Mouse (Mus musculus): ENCODE data around the gene Crcp. TPM values are rescaled to one million over a fixed set of nuclear protein-coding genes. Genes with fewer than 3 reads are reported as not detected.
"Not testable (repeated sequence)": the region's sequence is repeated elsewhere in the genome, so short reads cannot be mapped to it uniquely, and the experiment has no call there.

The Crcp gene
- polyA plus RNA-seq, 1 experiment from 2014 or later = 21.0 TPM

DNA sequence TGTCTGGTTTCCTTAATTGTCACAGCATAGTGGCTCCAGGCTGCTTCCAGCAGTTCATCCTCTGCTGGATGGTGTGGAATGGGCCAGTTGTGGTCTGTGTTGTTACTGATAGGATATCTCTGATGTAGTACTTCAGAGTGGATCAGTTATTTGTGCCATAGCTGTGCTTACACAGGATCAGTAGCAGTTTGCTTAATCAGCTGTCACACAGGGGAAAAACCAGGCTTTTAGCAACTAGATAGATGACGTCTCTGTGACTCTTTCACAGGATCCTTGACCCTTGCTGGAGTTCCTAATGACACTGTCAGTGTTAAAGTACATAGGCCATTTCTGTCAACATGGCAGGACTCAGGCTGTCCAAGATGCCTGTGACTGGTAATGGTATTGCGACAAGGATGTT lies 4.8 kb downstream of the Crcp start:
- H3K4me1 ChIP-seq (ENCODE audit: control insufficient read depth, insufficient read depth, low read length) = no peaks in the 10 kb centered on the region; the same call in 1 of the 2 replicates
- H3K27ac ChIP-seq (ENCODE audit: low read depth, low read length) = no peak overlapping the region
- WGBS (ENCODE audit: insufficient replicate concordance) = 58% methylated on average over 2 of the region's 2 CpGs
- ATAC-seq (replicated peaks; ENCODE audit: insufficient number of reproducible peaks, low FRiP score, low TSS enrichment) = no peak
- H3K9me3 ChIP-seq (replicated peaks; ENCODE audit: control insufficient read depth, low read length) = no peaks in the 10 kb centered on the region
- H3K4me3 ChIP-seq (ENCODE audit: low read depth, low read length) = no peak overlapping the region
- H3K9ac ChIP-seq (ENCODE audit: low read depth, low read length) = no peak overlapping the region
- H3K4me2 ChIP-seq = no peak overlapping the region
- H3K27me3 ChIP-seq (ENCODE audit: control insufficient read depth, insufficient read depth, low read length) = no peaks in the 10 kb centered on the region
- no peaks in the 10 kb centered on the region for H3K36me3 ChIP-seq (ENCODE audit: control insufficient read depth, insufficient read depth, low read length)

GRCm38 (mm10) chr5:130036300-130036699 lies 7.2 kb downstream of the Crcp start:
- not testable (repeated sequence) for H3K4me2 ChIP-seq; ATAC-seq (replicated peaks; ENCODE audit: insufficient number of reproducible peaks, low FRiP score, low TSS enrichment); H3K27ac ChIP-seq (ENCODE audit: low read depth, low read length); H3K4me3 ChIP-seq (ENCODE audit: low read depth, low read length); H3K27me3 ChIP-seq (ENCODE audit: control insufficient read depth, insufficient read depth, low read length); H3K4me1 ChIP-seq (ENCODE audit: control insufficient read depth, insufficient read depth, low read length); H3K36me3 ChIP-seq (ENCODE audit: control insufficient read depth, insufficient read depth, low read length); H3K9ac ChIP-seq (ENCODE audit: low read depth, low read length); H3K9me3 ChIP-seq (replicated peaks; ENCODE audit: control insufficient read depth, low read length)
- WGBS (ENCODE audit: insufficient replicate concordance) = 69% methylated on average over 2 of the region's 2 CpGs

- WGBS (ENCODE audit: insufficient replicate concordance) = 63% methylated on average over 19 of the region's 19 CpGs
- Histone ChIP-seq H3K9me3 (replicated peaks; ENCODE audit: control insufficient read depth, low read length) (no peaks in the 10 kb centered on the region), H3K4me3 (ENCODE audit: low read depth, low read length) (no peak overlapping the region), H3K27ac (ENCODE audit: low read depth, low read length) (no peak overlapping the region), H3K27me3 (ENCODE audit: control insufficient read depth, insufficient read depth, low read length) (peaks cover 4% of the 10 kb centered on the region; the same call in 1 of the 2 replicates), H3K9ac (ENCODE audit: low read depth, low read length) (no peak overlapping the region), H3K36me3 (ENCODE audit: control insufficient read depth, insufficient read depth, low read length) (peaks cover 8% of the 10 kb centered on the region), H3K4me2 (no peak overlapping the region), H3K4me1 (ENCODE audit: control insufficient read depth, insufficient read depth, low read length) (no peaks in the 10 kb centered on the region)
- ATAC-seq (replicated peaks; ENCODE audit: insufficient number of reproducible peaks, low FRiP score, low TSS enrichment) = no peak
Measured at GRCm38 (mm10) chr5:130037752-130038455, 8.8 kb downstream of the Crcp start.

- Histone ChIP-seq H3K9ac (ENCODE audit: low read depth, low read length) (no peak overlapping the region), H3K4me2 (no peak overlapping the region), H3K27ac (ENCODE audit: low read depth, low read length) (no peak overlapping the region), H3K9me3 (replicated peaks; ENCODE audit: control insufficient read depth, low read length) (no peaks in the 10 kb centered on the region), H3K4me1 (ENCODE audit: control insufficient read depth, insufficient read depth, low read length) (no peaks in the 10 kb centered on the region), H3K36me3 (ENCODE audit: control insufficient read depth, insufficient read depth, low read length) (peaks cover 12% of the 10 kb centered on the region), H3K4me3 (ENCODE audit: low read depth, low read length) (no peak overlapping the region), H3K27me3 (ENCODE audit: control insufficient read depth, insufficient read depth, low read length) (peaks cover 30% of the 10 kb centered on the region)
- 93% methylated on average over 4 of the region's 4 CpGs for WGBS (ENCODE audit: insufficient replicate concordance)
- ATAC-seq (replicated peaks; ENCODE audit: insufficient number of reproducible peaks, low FRiP score, low TSS enrichment) = no peak
Measured at GRCm38 (mm10) chr5:130040797-130041196, 11.7 kb downstream of the Crcp start.

DNA sequence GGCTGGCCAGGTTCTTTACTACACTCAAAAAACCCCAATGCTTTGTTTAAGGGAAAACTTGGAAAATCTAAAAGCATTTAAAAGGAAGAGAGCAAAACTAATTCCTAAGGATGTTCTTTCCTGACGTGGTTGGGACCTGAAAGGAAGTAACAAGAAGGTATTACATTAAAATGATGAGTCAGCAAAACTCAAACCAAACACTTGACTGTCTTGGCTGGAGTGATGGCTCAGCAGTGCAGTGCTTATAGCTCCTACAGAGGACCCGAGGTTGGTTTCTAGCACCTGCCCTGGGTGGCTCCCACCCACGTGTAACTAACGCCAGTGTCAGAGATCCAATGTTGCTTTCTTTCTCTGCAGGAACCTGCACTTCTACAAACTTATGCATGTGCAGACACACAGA lies 12.2 kb downstream of the Crcp start:
- no peak for ATAC-seq (replicated peaks; ENCODE audit: insufficient number of reproducible peaks, low FRiP score, low TSS enrichment)
- WGBS (ENCODE audit: insufficient replicate concordance) = 84% methylated on average over 4 of the region's 4 CpGs
- no peak overlapping the region for H3K4me3 ChIP-seq (ENCODE audit: low read depth, low read length)
- H3K36me3 ChIP-seq (ENCODE audit: control insufficient read depth, insufficient read depth, low read length) = peaks cover 12% of the 10 kb centered on the region
- no peaks in the 10 kb centered on the region for H3K9me3 ChIP-seq (replicated peaks; ENCODE audit: control insufficient read depth, low read length)
- no peak overlapping the region for H3K27ac ChIP-seq (ENCODE audit: low read depth, low read length)
- no peak overlapping the region for H3K4me2 ChIP-seq
- no peak overlapping the region for H3K9ac ChIP-seq (ENCODE audit: low read depth, low read length)
- H3K27me3 ChIP-seq (ENCODE audit: control insufficient read depth, insufficient read depth, low read length) = peaks cover 30% of the 10 kb centered on the region
- peaks cover 3% of the 10 kb centered on the region for H3K4me1 ChIP-seq (ENCODE audit: control insufficient read depth, insufficient read depth, low read length)

DNA sequence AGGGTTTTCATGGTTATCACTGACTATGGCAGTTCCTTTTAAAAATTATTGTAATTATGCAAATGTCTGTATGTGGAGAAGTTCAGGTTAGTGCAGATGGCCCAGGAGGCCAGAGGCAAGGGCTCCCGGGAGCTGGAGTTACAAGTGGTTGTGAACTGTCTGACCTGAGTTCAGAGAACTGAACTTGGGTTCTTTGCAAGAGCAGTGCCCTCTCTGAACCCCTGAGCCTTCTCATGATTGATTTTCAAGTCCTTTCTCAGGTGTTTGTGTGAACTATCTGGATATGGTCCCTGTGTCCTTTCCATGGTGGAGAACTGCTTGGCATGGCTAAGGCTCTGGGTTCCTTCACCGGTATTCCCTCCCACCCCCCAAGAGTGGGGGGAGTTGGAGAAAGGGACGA lies 14.7 kb downstream of the Crcp start:
- no peak for ATAC-seq (replicated peaks; ENCODE audit: insufficient number of reproducible peaks, low FRiP score, low TSS enrichment)
- Histone ChIP-seq H3K9ac (ENCODE audit: low read depth, low read length) (no peak overlapping the region), H3K27ac (ENCODE audit: low read depth, low read length) (no peak overlapping the region), H3K4me2 (no peak overlapping the region), H3K9me3 (replicated peaks; ENCODE audit: control insufficient read depth, low read length) (no peaks in the 10 kb centered on the region), H3K27me3 (ENCODE audit: control insufficient read depth, insufficient read depth, low read length) (peaks cover 33% of the 10 kb centered on the region), H3K4me1 (ENCODE audit: control insufficient read depth, insufficient read depth, low read length) (peaks cover 9% of the 10 kb centered on the region), H3K36me3 (ENCODE audit: control insufficient read depth, insufficient read depth, low read length) (peaks cover 17% of the 10 kb centered on the region), H3K4me3 (ENCODE audit: low read depth, low read length) (no peak overlapping the region)
- 89% methylated on average over 3 of the region's 3 CpGs for WGBS (ENCODE audit: insufficient replicate concordance)

DNA sequence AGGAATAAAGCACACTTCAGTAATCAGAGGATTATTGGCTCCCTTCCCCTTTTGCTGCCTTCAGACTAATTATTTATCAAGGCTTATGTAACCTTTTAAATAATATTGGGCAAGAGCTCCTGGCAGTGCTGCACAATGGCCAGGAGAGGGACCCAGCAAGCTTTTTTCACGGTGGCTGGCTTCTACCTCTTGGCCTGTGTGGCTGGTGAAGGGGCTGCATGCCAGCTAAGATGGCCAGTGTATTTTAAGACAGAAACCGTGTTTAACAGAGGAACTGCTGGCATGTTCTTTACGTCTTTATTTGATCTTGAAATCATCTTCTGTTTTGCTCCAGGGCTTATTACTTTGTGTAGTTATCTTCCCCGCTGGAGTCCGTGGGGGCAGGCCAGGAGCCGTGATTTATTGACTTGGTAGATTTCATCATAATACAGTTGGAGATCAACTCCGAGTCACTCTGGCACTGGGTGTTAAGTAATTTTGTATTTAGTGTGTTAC lies 15.2 kb downstream of the Crcp start:
- H3K27me3 ChIP-seq (ENCODE audit: control insufficient read depth, insufficient read depth, low read length) = peaks cover 38% of the 10 kb centered on the region
- H3K36me3 ChIP-seq (ENCODE audit: control insufficient read depth, insufficient read depth, low read length) = peaks cover 17% of the 10 kb centered on the region
- 82% methylated on average over 7 of the region's 7 CpGs for WGBS (ENCODE audit: insufficient replicate concordance)
- no peak overlapping the region for H3K4me3 ChIP-seq (ENCODE audit: low read depth, low read length)
- H3K4me1 ChIP-seq (ENCODE audit: control insufficient read depth, insufficient read depth, low read length) = peaks cover 9% of the 10 kb centered on the region
- no peaks in the 10 kb centered on the region for H3K9me3 ChIP-seq (replicated peaks; ENCODE audit: control insufficient read depth, low read length)
- ATAC-seq (replicated peaks; ENCODE audit: insufficient number of reproducible peaks, low FRiP score, low TSS enrichment) = no peak
- H3K27ac ChIP-seq (ENCODE audit: low read depth, low read length) = no peak overlapping the region
- no peak overlapping the region for H3K4me2 ChIP-seq
- H3K9ac ChIP-seq (ENCODE audit: low read depth, low read length) = no peak overlapping the region

DNA sequence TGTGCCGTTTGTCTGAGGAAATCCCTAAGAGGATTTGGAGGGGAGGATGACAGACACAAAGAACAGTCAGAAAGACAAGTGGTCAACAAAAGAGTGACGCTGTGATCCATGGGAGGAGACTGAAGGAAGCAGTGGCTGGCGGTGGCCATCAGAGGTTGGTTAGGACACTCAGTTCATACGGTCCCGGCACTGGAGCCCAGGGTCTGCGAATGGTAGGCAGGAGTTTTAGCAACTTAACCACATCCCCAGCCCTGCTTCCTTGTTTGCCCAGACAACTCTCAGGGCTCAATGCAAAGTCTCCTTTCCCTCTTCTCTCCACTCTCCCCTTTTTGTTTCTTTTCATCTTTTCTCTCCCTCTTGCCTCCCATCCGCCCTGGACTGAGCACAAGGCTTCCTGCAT lies 17.0 kb downstream of the Crcp start:
- no peak for ATAC-seq (replicated peaks; ENCODE audit: insufficient number of reproducible peaks, low FRiP score, low TSS enrichment)
- WGBS (ENCODE audit: insufficient replicate concordance) = 79% methylated on average over 7 of the region's 7 CpGs
- H3K36me3 ChIP-seq (ENCODE audit: control insufficient read depth, insufficient read depth, low read length) = peaks cover 13% of the 10 kb centered on the region

GRCm38 (mm10) chr5:130046589-130046988 lies 17.5 kb downstream of the Crcp start:
- H3K4me3 ChIP-seq (ENCODE audit: low read depth, low read length) = no peak overlapping the region
- no peaks in the 10 kb centered on the region for H3K9me3 ChIP-seq (replicated peaks; ENCODE audit: control insufficient read depth, low read length)
- H3K4me2 ChIP-seq = no peak overlapping the region
- WGBS (ENCODE audit: insufficient replicate concordance) = 49% methylated on average over 10 of the region's 10 CpGs
- peaks cover 9% of the 10 kb centered on the region for H3K4me1 ChIP-seq (ENCODE audit: control insufficient read depth, insufficient read depth, low read length)
- H3K27me3 ChIP-seq (ENCODE audit: control insufficient read depth, insufficient read depth, low read length) = peaks cover 48% of the 10 kb centered on the region
- H3K36me3 ChIP-seq (ENCODE audit: control insufficient read depth, insufficient read depth, low read length) = peaks cover 17% of the 10 kb centered on the region
- H3K27ac ChIP-seq (ENCODE audit: low read depth, low read length) = no peak overlapping the region
- ATAC-seq (replicated peaks; ENCODE audit: insufficient number of reproducible peaks, low FRiP score, low TSS enrichment) = no peak
- no peak overlapping the region for H3K9ac ChIP-seq (ENCODE audit: low read depth, low read length)

More for the DNA sequence above, 17.0 kb downstream of the Crcp start:
- Histone ChIP-seq H3K27ac (ENCODE audit: low read depth, low read length) (no peak overlapping the region), H3K9me3 (replicated peaks; ENCODE audit: control insufficient read depth, low read length) (no peaks in the 10 kb centered on the region), H3K27me3 (ENCODE audit: control insufficient read depth, insufficient read depth, low read length) (peaks cover 43% of the 10 kb centered on the region), H3K4me1 (ENCODE audit: control insufficient read depth, insufficient read depth, low read length) (peaks cover 9% of the 10 kb centered on the region), H3K4me3 (ENCODE audit: low read depth, low read length) (no peak overlapping the region), H3K9ac (ENCODE audit: low read depth, low read length) (no peak overlapping the region), H3K4me2 (no peak overlapping the region)
